Mouse (Mus musculus) megakaryocyte, adult 5-6 weeks (primary cell): Measurements from ENCODE around the gene Tmem259. TPM values are rescaled to one million over a fixed set of nuclear protein-coding genes. Genes with fewer than 3 reads are reported as not detected.

Source experiments
- ATAC-seq: 2 replicates; pipeline ENCODE4 v1.8.0; 2016; ENCODE audit warnings: mild to moderate bottlenecking, inconsistent platforms; ENCODE audit not compliant: poor library complexity, severe bottlenecking
- total RNA-seq, 2 experiments: library from RNA; stranded (forward) in 1 of 2; stranded (reverse) in 1 of 2; fragments of 153-499, 151-499 nt in 1 of 2; fragments of 221-1000, 200-1000 nt in 1 of 2; gene quantifications; 2 replicates each; pipeline versions ENCODE4 v1.2.3 to v1.2.4; 2015 to 2017

Tmem259 gene
- total RNA-seq (2015) (51.6 and 52.2 TPM in 2 replicates), total RNA-seq (2017) (52.1 and 53.2 TPM in 2 replicates)

DNA sequence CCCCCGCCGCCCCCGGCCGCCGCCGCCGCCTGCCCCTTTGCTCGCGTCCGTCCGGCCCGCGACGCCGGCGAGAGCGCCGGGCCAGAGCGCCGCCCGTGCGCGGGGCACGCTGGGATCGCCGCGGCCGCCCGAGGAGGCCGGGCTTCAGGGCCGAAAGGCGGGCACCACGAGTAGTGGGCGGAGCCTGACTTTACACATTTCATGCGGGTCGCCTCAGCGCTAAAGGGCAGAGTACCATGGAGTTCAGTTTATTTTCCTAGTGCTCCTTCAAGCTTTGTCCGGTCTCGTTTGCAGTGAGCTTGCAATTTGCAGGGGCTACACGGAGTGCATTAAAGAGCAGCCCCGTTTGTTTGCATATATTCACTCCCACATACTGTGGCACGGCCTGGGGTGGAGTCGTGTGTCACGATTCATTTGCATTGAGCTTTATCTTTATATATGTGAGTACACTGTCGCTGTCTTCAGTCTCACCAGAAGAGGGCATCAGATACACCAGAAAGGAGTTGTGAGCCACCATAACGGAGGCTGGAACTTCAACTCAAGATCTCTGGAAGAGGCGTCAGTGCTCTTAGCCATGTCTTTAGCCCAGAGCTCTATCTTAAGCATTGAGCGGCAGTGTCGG, at the start of gene Tmem259:
Gene Tmem259 (minus strand): TSS at position 136 of the 622 bp plus-strand sequence.
- ATAC-seq, result peak; percentile 32

DNA sequence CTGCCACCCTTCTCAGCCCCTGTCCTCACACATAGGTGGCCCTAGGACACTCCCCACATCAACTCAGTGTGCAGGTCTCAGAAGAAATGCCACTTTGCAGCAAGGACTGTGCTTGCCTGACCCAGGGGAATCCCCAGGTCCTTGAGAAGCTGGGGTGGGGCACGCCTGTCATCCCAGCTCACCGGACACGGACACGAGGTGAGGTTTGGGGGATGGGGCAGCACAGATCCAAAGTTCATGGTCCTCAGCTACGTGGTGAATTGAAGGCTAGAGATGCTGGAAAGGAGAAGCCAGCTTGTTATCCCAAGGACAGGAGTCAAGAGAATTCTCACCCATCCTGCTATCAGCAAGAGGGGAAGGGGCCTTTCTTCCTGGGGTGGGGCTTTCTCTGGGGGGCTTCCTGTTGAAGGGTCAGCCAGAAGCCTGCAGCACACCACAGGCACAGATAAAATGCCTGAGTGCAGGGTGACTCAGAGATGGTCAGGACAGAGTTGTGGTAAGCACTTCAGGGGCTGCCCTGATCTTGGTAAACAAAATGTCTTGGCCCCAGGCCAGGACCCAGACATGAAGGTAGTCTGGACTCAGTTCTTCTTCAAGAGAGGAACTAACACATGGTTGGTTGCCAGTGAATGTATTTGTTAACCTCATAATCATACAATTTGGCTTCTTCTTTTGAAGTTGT, 48.8 kb upstream of the Tmem259 start:
- peak; percentile 71 for ATAC-seq

DNA sequence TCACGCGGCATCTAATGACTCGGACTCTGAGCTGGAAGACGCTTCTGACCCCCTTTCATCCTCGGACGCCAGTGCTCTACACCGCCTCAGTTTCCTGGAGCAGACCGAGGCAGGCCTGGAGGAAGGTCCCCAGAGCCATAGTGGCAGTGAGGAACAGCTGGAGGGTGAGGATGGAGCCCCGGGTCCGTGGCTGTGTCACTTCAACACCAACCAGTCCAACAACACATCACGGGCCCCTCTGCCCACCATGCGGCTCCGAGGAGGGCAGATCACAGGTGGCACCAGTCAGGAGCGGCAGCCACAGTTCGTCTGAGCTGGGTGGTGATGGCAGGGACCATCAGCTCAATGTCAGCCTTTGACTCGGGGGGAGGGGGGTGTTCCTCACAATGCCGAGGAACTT, 46.6 kb upstream of the Tmem259 start:
- ATAC-seq, result no peak

DNA sequence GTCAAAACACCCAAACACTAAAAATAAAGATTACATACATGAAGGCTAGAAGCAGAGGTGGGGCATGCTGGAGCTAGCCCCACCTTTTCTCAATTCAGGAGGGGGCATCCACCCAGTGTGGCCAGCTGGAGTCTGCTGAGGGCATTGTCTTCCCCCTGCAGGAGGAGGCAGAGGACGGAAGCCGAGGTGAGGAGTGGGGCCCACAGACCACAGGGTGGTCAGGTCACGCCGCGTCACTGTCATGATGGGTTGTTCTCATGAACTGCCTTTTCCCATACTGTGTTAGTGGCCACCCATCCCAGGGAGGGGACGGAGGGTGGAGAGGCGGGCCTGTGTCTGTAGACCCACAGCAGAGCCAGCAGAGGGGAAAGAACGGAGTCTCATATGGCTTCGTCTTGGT, 46.1 kb upstream of the Tmem259 start:
- ATAC-seq, result no peak

GRCm38 (mm10) chr10:80028521-80028846, 44.4 kb upstream of the Tmem259 start:
- no peak for ATAC-seq

- ATAC-seq, result no peak
Measured at GRCm38 (mm10) chr10:80027681-80028520, 43.8 kb upstream of the Tmem259 start.

DNA sequence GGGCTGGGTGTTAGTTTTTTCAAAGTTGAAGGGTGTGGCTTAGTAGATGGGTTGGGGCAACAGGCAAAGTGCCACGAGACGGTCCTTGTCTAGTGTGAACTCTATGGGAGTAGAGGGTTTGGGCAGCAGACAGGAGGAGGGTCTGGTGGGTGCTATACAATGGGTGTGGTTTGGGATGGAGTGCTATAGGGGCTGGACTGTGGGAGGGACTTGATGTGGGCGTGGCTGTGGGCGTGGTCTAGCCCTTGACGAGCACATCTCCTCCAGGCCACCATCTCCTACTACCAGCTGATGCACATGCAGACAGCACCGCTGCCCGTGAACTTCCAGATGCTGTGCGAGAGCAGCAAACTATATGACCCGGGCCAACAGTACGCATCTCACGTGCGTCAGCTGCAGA, 41.8 kb upstream of the Tmem259 start:
- peak; percentile 19; the same call in 1 of the 2 replicates for ATAC-seq

GRCm38 (mm10) chr10:80025463-80025862, 41.3 kb upstream of the Tmem259 start:
- no peak for ATAC-seq

DNA sequence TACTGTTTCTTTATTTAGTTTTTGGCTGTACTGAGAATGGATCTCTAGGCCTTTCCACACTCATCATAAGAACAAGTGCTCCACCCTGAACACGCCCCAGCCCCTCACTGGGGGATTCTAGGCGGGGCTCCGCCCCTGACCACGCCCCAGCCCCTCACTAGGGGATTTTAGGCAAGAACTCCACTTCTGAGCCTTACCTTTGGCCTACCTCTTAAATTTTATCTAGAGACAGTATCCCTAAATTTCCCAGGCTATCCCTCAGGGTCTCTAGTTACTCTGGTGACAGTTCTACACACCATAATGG, 40.9 kb upstream of the Tmem259 start:
- no peak for ATAC-seq

DNA sequence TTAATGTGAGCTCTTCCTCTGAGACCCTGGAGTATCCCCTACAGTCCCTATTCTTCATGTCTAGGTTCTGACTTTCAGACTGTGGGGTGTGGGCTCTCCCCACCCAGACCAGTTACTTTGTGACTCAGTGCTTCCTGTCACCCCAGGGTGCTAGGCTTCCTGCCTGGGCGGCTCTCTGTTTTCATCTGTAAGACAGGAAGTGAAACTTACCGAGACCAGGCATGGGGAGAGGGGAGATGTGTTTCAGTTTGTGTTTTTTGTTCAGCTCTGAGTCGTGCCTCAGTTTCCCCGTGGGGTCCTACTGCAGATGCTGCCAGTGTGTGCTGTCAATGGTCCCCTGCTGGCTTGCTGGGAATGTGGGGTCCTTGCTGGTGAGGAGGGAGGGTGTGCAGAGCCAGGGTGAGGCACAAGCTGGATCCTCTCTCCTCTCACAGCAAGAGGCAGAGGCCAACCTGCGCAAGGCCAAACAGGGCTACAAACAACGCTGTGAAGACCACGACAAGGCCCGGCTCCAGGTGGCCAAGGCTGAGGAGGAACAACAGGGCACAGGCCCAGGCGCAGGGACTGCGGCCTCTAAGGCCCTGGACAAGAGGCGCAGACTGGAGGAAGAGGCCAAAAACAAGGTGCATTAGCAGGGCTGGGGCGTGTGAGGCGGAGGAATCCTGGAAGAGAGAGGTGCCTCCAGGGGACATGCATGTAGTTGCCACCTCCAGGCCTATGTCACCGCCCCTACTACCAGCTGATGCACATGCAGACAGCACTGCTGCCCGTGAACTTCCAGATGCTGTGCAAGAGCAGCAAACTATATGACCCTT, 40.3 kb upstream of the Tmem259 start:
- ATAC-seq, result peak; percentile 78

DNA sequence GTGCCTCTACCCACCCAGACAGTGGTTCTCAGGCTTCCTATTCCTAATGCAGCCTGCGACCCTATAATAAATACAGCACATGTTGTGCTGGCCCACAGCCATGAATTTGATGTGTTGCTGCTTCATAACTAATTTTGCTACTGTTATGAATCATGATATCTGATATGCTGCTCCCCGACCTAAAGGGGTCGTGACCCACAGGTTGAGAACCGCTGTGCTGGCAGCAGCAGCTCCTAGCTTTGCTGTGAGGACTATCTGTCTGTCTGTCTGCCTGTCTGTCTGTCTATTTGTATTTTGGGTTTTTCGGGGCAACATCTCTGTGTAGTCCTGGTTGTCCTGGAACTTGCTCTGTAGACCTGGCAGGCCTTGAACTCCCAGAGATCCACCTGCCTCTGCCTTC, 39.6 kb upstream of the Tmem259 start:
- no peak for ATAC-seq

DNA sequence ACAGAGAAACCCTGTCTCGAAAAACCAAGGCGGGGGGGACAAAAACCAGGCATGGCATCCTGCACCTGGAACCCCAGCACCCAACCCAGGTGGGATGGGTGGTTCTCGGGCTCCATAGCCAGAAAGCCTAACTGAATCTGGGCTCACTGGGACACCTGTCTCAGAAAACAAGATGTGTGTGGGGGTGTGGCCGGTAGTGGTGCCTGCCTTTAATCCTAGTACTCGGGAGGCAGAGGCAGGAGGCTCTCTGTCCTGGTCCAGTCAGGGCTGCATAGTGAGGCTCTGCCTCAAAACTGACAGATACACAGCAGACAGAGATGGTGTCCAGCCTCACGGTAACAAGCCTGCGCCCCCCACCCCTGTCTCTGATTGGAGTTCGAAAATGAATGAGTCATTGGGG, 38.7 kb upstream of the Tmem259 start:
- ATAC-seq, result no peak

DNA sequence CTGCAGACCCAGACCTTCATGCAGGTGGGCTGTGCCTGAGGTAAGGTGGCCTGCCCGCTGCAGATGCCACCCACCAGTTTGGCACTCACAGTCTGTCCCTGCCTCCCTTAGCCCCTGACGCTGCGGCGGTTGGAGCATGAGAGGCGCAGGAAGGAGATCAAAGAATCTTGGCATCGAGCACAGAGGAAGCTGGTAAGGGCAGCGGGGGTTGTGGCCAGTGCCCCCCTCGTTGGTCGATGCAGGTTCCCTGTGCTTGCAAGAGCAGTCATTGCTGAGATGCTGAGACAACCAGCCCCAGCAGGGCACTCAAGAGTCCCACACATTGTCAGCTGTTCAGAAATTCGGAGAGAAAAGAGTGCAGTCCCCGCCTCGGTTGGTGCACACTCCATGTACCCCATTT, 38.0 kb upstream of the Tmem259 start:
- no peak for ATAC-seq

GRCm38 (mm10) chr10:80021320-80021641, 37.2 kb upstream of the Tmem259 start:
- ATAC-seq, result no peak

DNA sequence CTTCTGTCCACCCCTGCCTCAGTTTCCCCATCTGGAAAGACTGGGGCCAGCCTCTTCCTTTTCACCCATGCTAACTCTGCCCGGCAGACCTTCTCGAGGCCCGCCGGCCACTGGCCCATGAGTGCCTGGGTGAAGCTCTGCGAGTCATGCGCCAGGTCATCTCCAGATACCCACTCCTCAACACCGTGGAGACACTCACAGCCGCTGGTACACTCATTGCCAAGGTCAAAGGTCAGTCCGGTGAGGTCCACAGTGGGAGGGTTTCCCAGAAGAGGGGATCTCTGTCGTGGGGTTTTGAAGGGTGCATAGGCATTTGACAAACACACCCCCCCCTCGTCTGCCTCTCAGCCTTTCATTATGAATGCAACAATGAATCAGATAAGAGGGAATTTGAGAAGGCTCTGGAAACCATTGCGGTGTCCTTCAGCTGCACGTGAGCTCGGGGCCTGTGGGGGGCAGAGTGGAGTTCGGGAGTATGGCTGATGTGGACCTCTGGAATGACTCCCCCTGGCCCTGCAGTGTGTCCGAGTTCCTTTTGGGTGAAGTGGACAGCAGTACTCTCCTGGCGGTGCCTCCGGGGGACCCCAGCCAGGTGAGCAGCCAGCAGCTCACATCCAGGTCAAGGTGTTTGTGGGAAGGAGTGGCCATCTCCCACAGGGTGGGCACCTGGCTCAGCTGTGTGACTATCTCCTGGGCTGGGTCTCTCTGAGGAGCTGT, 36.6 kb upstream of the Tmem259 start:
- no peak for ATAC-seq

- no peak for ATAC-seq
Measured at GRCm38 (mm10) chr10:80020191-80020590, 36.1 kb upstream of the Tmem259 start.

- ATAC-seq, result no peak
Measured at GRCm38 (mm10) chr10:80019471-80020131, 35.5 kb upstream of the Tmem259 start.

- peak; percentile 23 for ATAC-seq
Measured at GRCm38 (mm10) chr10:80018739-80019297, 34.7 kb upstream of the Tmem259 start.

GRCm38 (mm10) chr10:80017771-80018170, 33.6 kb upstream of the Tmem259 start:
- ATAC-seq, result no peak

- ATAC-seq, result peak; percentile 66
Measured at GRCm38 (mm10) chr10:80017361-80017760, 33.2 kb upstream of the Tmem259 start.
